Mouse (Mus musculus) activated CD4-positive, CD25-positive, alpha-beta regulatory T cell (primary cell): ENCODE results near the gene Fntb. TPM values are rescaled to one million over a fixed set of nuclear protein-coding genes. Genes with fewer than 3 reads are reported as not detected.

Experiments
- polyA plus RNA-seq, 2 experiments: library from polyadenylated mRNA; unstranded; fragments of 100-300 nt; shearing (Covaris generic); gene quantifications; one replicate each; pipeline ENCODE4 v1.2.1; 2017

Gene Fntb
- 10 to 100 TPM; 12.1 to 23.3 TPM for polyA plus RNA-seq

DNA sequence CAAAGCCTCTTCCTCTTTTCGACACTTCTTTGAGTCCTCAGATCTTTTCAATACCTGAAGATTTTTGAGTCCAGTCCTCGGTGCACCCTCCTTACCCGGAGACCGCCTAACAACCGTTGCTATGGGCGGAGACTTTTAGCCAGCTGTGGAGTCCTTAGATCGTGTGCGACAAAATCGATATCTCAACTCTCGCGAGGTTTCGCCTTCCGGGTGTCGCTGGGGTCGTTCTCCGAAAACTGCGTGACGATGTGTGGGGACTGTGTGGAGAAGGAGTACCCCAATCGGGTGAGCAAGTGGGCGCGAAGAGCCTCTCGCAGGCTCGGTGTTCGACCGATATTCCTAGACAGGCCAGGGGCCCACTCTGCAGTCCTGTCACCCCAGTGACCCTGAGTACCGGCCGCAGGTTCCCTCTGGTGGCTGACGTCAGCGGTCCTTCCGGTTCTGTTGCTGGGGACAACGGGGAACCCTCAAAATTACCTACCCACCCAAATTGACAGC, at the start of gene Fntb, which contains the start of gene Churc1:
Gene Fntb (plus strand): TSS at position 236 of the 498 bp plus-strand sequence.
Gene Churc1 (plus strand): TSS at position 185 of the 498 bp plus-strand sequence.

DNA sequence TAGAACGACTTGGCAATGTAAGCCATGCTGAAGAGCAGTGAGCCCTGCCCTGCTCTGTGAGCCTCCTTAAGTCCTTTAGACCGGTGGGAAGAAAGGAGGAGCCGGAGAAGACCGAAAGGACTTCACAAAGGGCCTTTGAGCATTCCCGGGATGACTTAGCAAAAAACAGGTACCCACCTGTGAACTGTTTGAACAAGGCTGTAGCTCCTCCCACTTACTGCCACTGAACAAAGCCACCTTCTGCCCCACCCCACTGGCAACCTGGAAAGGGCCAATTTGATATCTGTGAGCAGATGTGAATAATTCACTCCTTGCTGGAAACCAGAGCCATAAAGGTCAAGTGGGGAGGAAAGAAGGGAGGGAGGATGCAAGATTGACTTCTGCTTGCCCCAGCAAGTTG, 30.0 kb downstream of the Fntb start, which contains the start of gene Gpx2:
Gene Gpx2 (minus strand): TSS at position 205 of the 400 bp plus-strand sequence.

DNA sequence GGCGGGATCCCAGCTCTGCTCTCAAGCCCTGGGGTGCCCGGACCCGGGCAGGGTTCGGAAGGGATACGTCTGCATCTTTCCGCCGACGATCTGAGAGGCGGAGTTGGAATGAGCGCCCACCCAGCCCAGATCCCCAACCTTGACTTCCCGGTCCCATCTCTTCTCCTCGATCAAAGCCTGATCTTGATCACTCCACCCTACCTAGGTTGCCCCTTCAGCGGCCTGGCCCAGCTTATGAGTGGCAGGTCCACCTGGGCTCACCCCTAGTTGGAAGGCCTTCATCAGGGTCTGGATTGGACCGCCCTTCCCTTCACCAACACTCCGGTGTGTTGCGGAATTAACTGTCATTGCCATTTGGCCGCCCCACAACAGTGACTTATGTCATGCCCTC, 57.3 kb downstream of the Fntb start, which contains the start of gene Rab15:
Gene Rab15 (minus strand): TSS at position 258 of the 391 bp plus-strand sequence.

DNA sequence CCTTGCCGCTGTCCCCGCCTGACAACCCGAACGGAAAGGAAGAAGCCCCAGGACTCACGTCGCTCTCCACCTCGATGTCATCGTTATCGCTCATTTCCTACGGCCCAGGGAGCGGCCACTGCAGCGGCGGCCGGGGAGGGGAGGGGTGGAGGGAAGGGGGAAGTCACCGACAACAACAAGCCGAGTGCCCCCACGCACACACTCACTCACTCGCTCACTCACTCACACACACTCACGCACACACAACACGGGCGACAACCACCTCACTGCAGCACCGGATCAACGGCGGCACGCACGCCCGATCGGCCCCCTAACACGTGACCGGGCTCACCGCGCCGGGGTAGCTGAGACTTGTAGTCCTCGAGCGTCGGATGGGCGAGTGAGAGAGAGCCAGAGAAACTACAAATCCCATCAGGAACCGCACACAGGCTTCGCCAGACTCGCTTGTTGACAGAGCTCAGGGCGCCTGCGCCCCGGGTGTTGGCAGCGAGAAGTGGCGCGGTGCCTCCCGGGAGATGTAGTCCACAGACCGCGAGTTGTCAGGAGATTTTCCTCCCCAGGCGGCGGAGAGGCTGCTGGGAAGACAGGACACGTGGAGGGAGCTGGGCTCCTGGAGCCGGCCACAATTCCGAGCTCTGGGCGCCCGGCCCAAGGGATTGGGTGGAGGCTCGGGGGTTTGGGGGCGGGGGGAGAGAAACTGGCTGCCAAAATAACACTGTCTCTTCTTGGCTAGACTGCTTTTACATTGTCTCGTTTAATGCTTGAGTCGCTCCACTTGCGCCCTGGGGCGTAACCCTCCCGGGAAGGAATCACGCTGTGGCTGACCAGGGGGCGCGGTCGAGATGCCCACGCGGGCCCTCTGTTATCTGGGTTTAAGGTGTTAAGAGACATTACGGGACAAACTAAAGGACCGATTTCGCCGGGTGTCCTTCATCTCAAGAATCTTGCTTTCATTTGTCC, 196.8 kb downstream of the Fntb start, which contains the start of gene Max:
Gene Max (minus strand): TSS at position 270 of the 960 bp plus-strand sequence.

Other genes starting within 250 kb of the Fntb start
- gene Plekhg3, start 234.7 kb upstream of the Fntb start, polyA plus RNA-seq, result 1 to 10 TPM; 2.3 to 4.1 TPM
- gene Sptb, start 55.0 kb upstream of the Fntb start, polyA plus RNA-seq, result 1 to 10 TPM in 1 of 2 experiments, under 1 TPM in 1; 0.75 to 1.3 TPM
- 100 to 1,000 TPM; 144 to 179 TPM for gene Churc1, start 51 bp upstream of the Fntb start, polyA plus RNA-seq
- under 1 TPM in 1 of 2 experiments, not detected in 1; 0.15 TPM for gene Gpx2, start 30.0 kb downstream of the Fntb start, polyA plus RNA-seq
- under 1 TPM in 1 of 2 experiments, not detected in 1; 0.27 TPM for gene Rab15, start 57.3 kb downstream of the Fntb start, polyA plus RNA-seq
- gene Max, start 196.6 kb downstream of the Fntb start, polyA plus RNA-seq, result 100 to 1,000 TPM; 156 to 165 TPM